Mouse (Mus musculus): ENCODE results near the gene Ush1g. TPM values are rescaled to one million over a fixed set of nuclear protein-coding genes. Genes with fewer than 3 reads are reported as not detected.

Ush1g gene
- total and polyA plus RNA-seq, 3 experiments: not detected

- no peak for DNase-seq (ENCODE audit: low read depth, low spot score)
- no peak for TF ChIP-seq USF1 (IDR thresholded peaks at IDR 0.05; ENCODE audit: low read depth, low read length)
- no peak for TF ChIP-seq POLR2AphosphoS5 (IDR thresholded peaks at IDR 0.05; ENCODE audit: borderline replicate concordance, low read depth, low read length)
- no peak for TF ChIP-seq NELFE (IDR thresholded peaks at IDR 0.05; ENCODE audit: low read depth, low read length)
- TF ChIP-seq TAL1 (IDR thresholded peaks at IDR 0.05; ENCODE audit: low read length): no peak
- no peak for TF ChIP-seq RCOR1 (IDR thresholded peaks at IDR 0.05; ENCODE audit: low read depth, low read length)
- TF ChIP-seq KAT2A (conservative IDR thresholded peaks at IDR 0.05; ENCODE audit: low read depth, low read length): no peak
- TF ChIP-seq HCFC1 (IDR thresholded peaks at IDR 0.05; ENCODE audit: low read depth, low read length): no peak
- TF ChIP-seq MYB (IDR thresholded peaks at IDR 0.05; ENCODE audit: low read depth, low read length): no peak
- TF ChIP-seq CTCF (IDR thresholded peaks at IDR 0.05 in 2 of 3, conservative IDR thresholded peaks at IDR 0.05 in 1 of 3; ENCODE audit: control insufficient read depth in 1 of 3, insufficient read depth in 1 of 3, low read depth in 2 of 3, low read length in 3 of 3, poor library complexity in 1 of 3, severe bottlenecking in 1 of 3): no peak
- no peak for TF ChIP-seq ETS1 (IDR thresholded peaks at IDR 0.05; ENCODE audit: low read depth, low read length)
- TF ChIP-seq MAX (IDR thresholded peaks at IDR 0.05; ENCODE audit: low read length): no peak
- TF ChIP-seq BHLHE40 (IDR thresholded peaks at IDR 0.05; ENCODE audit: borderline replicate concordance, low read depth, low read length): no peak
- no peak for TF ChIP-seq MXI1 (IDR thresholded peaks at IDR 0.05; ENCODE audit: low read depth, low read length)
- H3K36me3 ChIP-seq (ENCODE audit: control insufficient read depth in 1 of 2, insufficient read depth in 2 of 2, low read length in 2 of 2): no peaks in the 10 kb centered on the region
- no peaks in the 10 kb centered on the region for H3K79me2 ChIP-seq (ENCODE audit: control insufficient read depth, insufficient read depth, low read length, poor library complexity)
- H3K27ac ChIP-seq (ENCODE audit: control insufficient read depth, low read depth, low read length): no peak overlapping the region
- H3K9ac ChIP-seq (ENCODE audit: control insufficient read depth, low read depth, low read length, poor library complexity, severe bottlenecking): no peak overlapping the region
- no peak overlapping the region for H3K4me3 ChIP-seq (ENCODE audit: control insufficient read depth in 1 of 2, insufficient read depth in 1 of 2, low read depth in 2 of 2, low read length in 2 of 2)
- no peaks in the 10 kb centered on the region for H3K9me3 ChIP-seq (replicated peaks; ENCODE audit: insufficient read depth, low read length)
- H3K27me3 ChIP-seq (ENCODE audit: control insufficient read depth in 1 of 2, insufficient read depth in 2 of 2, low read length in 2 of 2): peaks cover 10% of the 10 kb centered on the region in 2 experiments; a peak in 3 of 4 replicates
- no peaks in the 10 kb centered on the region for H3K4me1 ChIP-seq (ENCODE audit: control insufficient read depth in 1 of 2, insufficient read depth in 2 of 2, low read length in 2 of 2)
Observed at GRCm38 (mm10) chr11:115317204-115317603, 4.6 kb downstream of the Ush1g start.

GRCm38 (mm10) chr11:115314249-115314648 lies 7.6 kb downstream of the Ush1g start:
- Histone ChIP-seq H3K79me2 (ENCODE audit: control insufficient read depth, insufficient read depth, low read length, poor library complexity) (no peaks in the 10 kb centered on the region), H3K9ac (ENCODE audit: control insufficient read depth, low read depth, low read length, poor library complexity, severe bottlenecking) (no peak overlapping the region), H3K36me3 (ENCODE audit: control insufficient read depth in 1 of 2, insufficient read depth in 2 of 2, low read length in 2 of 2) (no peaks in the 10 kb centered on the region), H3K9me3 (replicated peaks; ENCODE audit: insufficient read depth, low read length) (no peaks in the 10 kb centered on the region), H3K27me3 (ENCODE audit: control insufficient read depth in 1 of 2, insufficient read depth in 2 of 2, low read length in 2 of 2) (peaks cover 10% of the 10 kb centered on the region in 2 experiments; a peak in 3 of 4 replicates), H3K27ac (ENCODE audit: control insufficient read depth, low read depth, low read length) (no peak overlapping the region), H3K4me1 (ENCODE audit: control insufficient read depth in 1 of 2, insufficient read depth in 2 of 2, low read length in 2 of 2) (no peaks in the 10 kb centered on the region), H3K4me3 (ENCODE audit: control insufficient read depth in 1 of 2, insufficient read depth in 1 of 2, low read depth in 2 of 2, low read length in 2 of 2) (no peak overlapping the region)
- peak; percentile 30 for DNase-seq (ENCODE audit: low read depth, low spot score)
- peak; percentile 12 to 47 (median 16); a peak in 3 of 6 replicates for TF ChIP-seq CTCF (IDR thresholded peaks at IDR 0.05 in 2 of 3, conservative IDR thresholded peaks at IDR 0.05 in 1 of 3; ENCODE audit: control insufficient read depth in 1 of 3, insufficient read depth in 1 of 3, low read depth in 2 of 3, low read length in 3 of 3, poor library complexity in 1 of 3, severe bottlenecking in 1 of 3)
- TF ChIP-seq EP300 (IDR thresholded peaks at IDR 0.05; ENCODE audit: low read depth in 1 of 2, low read length in 2 of 2): no peak
- no peak for TF ChIP-seq RCOR1 (IDR thresholded peaks at IDR 0.05; ENCODE audit: low read depth, low read length)
- TF ChIP-seq TCF12 (IDR thresholded peaks at IDR 0.05; ENCODE audit: low read depth, low read length): no peak
- TF ChIP-seq RAD21 (IDR thresholded peaks at IDR 0.05; ENCODE audit: low read depth, low read length): peak; percentile 40
- no peak for TF ChIP-seq MYC (IDR thresholded peaks at IDR 0.05; ENCODE audit: low read depth, low read length)
- no peak for TF ChIP-seq ETS1 (IDR thresholded peaks at IDR 0.05; ENCODE audit: low read depth, low read length)
- TF ChIP-seq USF1 (IDR thresholded peaks at IDR 0.05; ENCODE audit: low read depth, low read length): no peak
- no peak for TF ChIP-seq TBP (IDR thresholded peaks at IDR 0.05; ENCODE audit: low read depth, low read length)
- TF ChIP-seq SIN3A (IDR thresholded peaks at IDR 0.05; ENCODE audit: low read length): no peak
- TF ChIP-seq CHD1 (IDR thresholded peaks at IDR 0.05; ENCODE audit: low read depth, low read length): no peak
- TF ChIP-seq GABPA (IDR thresholded peaks at IDR 0.05; ENCODE audit: low read depth, low read length): no peak
- no peak for TF ChIP-seq POLR2AphosphoS5 (IDR thresholded peaks at IDR 0.05; ENCODE audit: borderline replicate concordance, low read depth, low read length)
- no peak for TF ChIP-seq MAX (IDR thresholded peaks at IDR 0.05; ENCODE audit: low read length)
- peak; percentile 34 for TF ChIP-seq SMC3 (IDR thresholded peaks at IDR 0.05; ENCODE audit: low read depth, low read length)
- TF ChIP-seq ZC3H11A (IDR thresholded peaks at IDR 0.05; ENCODE audit: low read depth, low read length): no peak

All from MEL (cell line).